Mouse (Mus musculus): Measurements from ENCODE around the gene Naa20.

GRCm38 (mm10) chr2:145934339-145935231 is 32.7 kb downstream of the Naa20 start, which contains the start of the genes Cfap61 and Crnkl1:
- TF ChIP-seq MYC (IDR thresholded peaks at IDR 0.05; ENCODE audit: low read depth, low read length) = no peak
- TF ChIP-seq ELF1 (IDR thresholded peaks at IDR 0.05; ENCODE audit: low read depth, low read length) = peak; percentile 92
- no peak for TF ChIP-seq CTCF (conservative IDR thresholded peaks at IDR 0.05 in 1 of 2, IDR thresholded peaks at IDR 0.05 in 1 of 2; ENCODE audit: low read depth in 2 of 2, low read length in 2 of 2)

All from CH12.LX (cell line).